Mouse (Mus musculus) v-Abl transformed pro-B cells (cell line): ENCODE measurements around the gene Il31.
"Not testable (repeated sequence)": the region's sequence is repeated elsewhere in the genome, so short reads cannot be mapped to it uniquely, and the experiment has no call there.

Source experiments
- in situ Hi-C, 2 experiments: fragments of 400-800 bp; cut with MboI; formaldehyde crosslinking; loops; one replicate each; pipeline ENCODE4 v1.15.1; 2025; ENCODE audit not compliant: unreplicated experiment in 2 of 2

Il31 gene

DNA sequence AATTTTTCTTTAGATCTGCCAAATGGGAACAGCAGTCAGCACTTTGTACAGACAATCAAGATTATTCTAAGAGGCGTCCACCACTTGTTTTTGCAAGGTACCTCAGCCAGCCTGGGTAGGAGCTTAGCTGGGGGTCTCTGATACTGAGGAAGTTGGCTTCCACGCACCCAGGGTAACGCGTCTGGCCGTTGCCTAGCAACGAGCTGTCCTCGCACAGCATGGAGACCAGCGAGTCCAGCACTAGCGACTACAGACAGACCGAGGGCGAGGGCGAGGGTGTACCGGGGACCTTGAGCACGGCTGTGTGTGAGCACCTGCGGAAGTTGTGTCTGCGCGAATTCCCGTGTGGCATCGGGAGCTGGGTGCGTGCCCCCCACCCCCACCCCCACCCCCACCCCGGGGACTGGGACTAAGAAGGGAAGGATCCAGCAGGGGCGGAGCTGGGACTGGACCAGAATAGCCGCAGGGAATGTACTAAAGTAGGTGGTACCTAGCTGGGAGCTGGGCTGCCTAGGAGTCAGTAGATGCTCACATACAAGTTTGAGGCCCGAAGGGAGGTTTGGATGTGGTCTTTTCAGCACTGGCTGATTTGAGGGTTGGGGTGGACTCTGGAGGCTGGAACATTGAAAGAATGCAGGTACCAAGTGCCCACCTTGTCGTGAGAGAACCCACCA, at the start of gene Il31, which contains the start of gene Lrrc43:
TSS of gene Il31 (minus strand) at position 378 of the 674 bp plus-strand sequence.
TSS of gene Lrrc43 (plus strand) at position 194 of the 674 bp plus-strand sequence.
- in situ Hi-C loops: no loop called here

DNA sequence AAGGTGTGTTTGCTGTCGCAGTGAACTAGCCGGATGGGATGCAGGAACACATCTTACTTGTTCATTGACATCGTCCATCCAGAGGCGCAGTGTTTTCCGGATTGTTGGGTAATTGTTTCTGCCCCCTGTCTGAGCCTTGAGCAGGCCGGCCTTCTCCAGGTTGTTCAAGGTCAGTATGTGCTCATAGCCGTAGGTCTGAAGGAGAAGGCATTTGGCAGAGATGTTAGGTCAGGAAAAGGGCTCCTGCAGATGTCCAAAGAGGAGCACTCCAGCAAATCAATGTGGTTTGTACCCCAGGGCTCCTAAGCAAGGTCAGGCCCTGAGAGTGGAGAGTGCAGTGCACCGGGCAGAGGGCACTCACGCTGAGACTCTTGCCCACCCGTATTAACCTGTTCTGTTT, 44.5 kb upstream of the Il31 start:
- in situ Hi-C loops: no loop called here

DNA sequence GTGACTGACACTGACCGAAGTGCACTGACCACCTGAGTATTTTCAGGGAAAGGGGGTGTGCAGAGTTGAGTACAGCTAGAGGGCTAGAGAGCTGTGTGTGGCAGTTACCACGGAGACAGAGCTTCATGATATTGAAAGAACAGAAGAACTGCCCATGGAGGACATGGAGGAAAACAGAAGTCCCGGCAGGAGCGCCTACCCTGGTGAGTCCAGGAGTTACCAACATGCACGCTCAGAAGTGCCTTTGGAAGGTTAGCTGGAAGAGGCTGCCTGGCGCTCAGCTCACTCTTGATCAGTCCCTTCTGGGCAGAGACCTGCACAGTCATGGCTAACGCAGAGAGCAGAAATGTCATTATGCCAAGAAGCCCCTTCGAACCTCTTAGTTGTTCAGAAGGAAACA, 40.8 kb upstream of the Il31 start:
- in situ Hi-C loops: no loop called here

DNA sequence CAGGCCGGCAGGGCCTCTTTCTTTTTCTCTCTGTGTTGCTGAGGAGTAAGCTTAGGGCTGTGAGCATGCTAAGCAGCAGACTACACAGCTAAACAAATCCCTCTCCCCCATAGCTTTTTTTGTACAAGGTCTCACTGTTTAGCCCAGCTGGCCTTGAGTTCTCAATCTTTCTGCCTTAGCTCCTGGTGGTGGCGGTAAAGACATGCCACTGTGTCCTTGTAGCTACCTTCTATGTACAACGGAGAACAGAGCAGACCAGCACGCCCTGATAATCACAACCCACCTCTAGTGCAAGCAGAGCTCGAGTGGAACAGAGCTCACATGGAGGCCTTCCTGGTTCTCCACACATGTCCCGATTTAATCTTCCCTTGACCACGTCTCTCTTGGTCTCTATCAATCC, 39.4 kb upstream of the Il31 start:
- in situ Hi-C loops: no loop called here

DNA sequence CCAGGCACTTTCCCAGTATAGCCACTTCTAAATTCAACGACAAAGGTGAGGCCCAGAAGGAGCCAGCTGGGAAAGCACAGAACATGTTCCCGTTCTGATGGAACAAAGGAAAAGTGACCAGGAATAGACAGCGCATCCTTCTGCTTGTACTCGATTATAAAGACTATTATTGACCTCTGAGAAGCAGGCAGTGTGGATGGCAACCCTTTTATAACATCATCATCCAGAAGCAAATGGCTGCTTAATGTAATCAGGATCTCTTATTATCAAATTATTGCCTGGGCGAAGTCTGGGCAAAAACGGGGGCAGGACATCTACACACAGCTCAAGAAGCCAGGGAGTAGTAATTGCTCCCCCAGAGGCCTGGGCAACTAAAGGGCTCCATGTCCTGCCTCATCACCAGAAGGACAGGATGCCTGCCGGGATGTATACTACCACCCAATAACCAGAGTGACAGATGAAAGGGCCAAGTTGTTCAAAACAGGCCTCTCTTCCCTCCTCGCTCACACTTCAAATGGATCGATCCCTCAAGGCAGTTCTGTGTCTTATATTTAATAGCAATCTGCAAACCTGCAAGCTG, 36.7 kb upstream of the Il31 start:
- in situ Hi-C loops: no loop called here

DNA sequence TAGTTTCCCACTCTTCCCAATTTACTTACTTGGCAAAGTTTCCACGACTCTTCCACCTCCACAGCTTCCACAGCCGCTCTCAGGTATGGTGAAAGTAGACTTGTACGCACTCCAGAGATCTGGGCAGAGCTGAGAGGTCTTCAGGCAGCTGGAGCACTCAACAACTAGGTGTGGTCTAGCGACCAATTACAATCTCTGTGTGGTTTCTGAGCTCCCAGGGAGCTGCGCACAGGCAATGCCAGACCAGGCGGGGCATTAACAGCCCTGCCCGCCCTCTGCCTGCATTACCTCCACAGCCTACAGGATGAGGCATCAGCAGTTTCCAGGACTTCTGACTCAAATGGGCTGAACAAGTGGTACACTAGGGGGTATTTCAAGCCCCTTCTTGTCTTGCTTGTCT, 36.0 kb upstream of the Il31 start, which contains the start of gene Gm49027:
TSS of gene Gm49027 (minus strand) at position 208 of the 400 bp plus-strand sequence.
- in situ Hi-C loops: no loop called here

DNA sequence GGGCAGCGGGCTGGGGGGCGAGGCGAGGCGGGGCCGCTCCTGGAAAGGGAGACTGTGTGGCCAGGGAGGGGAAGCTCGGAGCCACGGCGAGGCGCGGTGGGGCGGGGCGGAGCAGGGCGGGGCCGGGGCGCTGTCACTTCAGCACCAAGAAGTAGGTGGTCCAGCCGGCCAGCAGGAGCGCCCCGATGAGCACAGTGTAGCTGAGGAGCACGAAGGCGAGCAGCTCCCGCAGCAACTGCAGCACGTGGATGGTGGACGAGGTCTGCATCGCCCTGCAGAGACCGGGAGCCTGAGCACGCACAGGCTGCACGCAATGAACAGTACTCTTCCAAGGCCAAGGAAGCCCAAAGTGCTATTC, 35.1 kb upstream of the Il31 start:
- in situ Hi-C loops: no loop called here

DNA sequence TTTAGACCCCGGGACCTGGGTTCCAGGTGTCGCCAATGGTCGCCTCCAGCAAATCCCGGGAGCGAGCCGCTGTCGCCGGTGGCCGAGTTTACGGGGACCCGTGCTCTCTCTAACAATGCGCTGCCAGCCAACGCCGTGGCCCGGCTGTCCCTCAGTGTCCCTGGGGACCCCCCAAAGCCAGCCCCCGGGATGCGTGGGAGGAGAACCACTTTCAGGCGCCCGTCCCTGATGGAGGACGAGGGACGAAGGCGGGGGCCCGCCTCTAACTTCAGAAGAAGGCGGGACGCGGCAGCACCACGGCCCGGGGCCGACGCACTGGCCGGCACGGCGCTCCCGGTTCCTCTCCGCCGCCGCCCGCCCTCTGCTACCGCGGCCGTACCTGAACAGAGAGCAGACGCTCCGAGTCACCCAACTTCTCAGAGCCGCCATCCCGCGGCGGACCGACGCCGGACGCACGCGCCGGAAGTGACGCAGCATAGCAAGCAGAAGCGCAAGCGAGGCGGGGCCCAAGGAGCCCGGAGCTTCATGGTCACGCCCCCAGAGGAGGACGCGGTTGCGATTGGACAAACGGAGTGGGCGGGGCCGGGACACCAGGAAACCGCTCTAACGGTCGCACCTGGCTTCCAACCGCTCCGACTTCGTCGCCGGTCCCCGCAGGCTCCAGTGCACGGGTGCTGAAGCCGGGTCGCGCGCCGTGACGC, 34.6 kb upstream of the Il31 start, which contains the start of gene Diablo:
TSS of gene Diablo (minus strand) at position 485 of the 701 bp plus-strand sequence.
- in situ Hi-C loops: no loop called here

DNA sequence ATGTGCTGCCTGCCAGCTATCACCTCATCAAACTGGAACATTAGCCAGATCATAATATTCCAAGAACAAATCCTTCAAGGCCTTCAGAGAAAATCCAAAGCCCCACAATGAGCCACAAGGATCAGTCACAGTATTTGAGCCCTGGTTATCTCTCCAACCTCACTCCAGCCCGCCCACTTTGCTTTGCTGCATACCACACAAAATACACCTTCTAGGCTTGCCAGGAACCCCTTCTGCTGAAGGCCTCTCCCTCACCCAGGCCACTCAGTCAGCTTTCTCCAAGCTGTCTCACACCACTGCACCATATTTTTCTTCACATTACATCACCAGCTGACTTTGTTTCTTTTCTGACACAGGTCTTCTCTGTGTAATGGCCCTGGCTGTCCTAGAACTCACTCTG, 32.9 kb upstream of the Il31 start:
- in situ Hi-C loops: no loop called here

DNA sequence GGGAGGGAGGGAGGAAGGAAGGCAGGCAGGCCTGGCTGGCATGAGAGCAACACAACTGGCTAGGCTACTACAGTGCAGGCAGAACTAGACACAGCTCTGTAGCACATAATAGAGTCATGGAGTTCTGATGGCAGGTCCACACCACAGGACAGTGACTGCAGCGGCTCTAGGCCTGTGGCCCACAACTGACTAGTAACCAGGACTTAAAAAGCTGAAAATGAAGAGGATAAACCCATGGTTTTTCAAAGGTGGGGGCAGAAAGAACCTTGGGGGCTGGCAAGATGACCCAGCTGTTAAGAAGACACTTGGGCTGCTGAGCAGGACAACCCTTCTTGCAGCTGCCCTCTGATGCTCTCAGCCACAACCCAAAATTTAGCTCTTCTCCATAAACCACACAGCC, 32.3 kb upstream of the Il31 start:
- in situ Hi-C loops: no loop called here

DNA sequence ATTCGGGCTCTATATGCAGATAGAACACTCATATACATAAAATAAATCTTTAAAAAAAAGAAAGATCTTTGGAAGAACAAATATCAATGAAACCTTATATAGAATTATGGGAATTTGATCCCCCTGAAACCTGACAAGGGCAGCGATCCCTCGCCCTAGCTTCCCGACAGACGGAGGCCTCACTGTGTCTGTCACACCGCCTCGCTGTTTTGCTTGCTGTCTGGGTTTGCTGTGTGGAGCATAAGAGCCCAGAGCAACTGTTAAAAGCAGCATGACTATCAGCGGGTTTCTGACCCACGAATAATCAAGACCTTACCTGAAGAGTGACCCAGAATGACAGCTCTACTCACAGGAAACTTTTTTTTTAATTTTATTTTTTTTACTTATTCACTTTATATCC, 31.4 kb upstream of the Il31 start:
- in situ Hi-C loops: no loop called here

DNA sequence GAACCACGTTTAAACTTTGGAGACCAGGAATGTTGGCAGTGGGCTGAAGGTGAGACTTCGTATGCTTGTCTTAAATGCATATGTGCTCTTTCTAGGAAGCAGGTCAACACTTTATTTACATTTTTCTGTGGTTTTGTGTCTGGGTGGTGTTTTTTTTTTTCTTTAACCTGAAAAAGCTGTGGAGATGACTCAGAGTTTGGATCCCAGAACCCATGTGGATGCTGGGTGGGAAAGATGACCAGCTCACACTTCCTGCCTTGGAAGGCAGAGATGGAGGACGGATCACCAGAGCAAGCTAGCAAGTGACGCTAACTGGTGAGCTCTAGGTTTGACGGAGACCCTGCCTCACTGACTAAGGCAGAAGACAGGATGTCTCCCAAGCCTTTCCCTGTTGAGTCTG, 25.6 kb upstream of the Il31 start:
- in situ Hi-C loops: no loop called here

DNA sequence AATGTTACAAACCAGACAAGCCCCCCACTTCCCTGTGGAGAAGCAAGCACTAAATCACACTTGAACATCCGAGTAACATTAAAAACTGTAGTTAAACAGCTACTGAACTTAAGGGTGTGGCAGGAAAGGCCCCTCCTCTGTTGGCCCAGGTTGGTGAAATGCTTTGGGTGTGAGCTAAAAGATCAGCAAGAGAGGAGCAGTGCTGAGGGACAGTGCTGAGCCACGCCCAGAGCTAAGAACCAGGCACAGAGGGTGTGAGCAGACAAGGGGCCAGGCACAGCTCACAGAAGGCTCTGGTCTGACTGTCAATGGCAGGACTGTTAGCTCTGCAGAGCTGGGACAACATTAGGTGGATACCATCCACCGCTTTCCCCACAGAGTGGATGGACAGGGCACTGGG, 22.8 kb upstream of the Il31 start:
- in situ Hi-C loops: no loop called here

DNA sequence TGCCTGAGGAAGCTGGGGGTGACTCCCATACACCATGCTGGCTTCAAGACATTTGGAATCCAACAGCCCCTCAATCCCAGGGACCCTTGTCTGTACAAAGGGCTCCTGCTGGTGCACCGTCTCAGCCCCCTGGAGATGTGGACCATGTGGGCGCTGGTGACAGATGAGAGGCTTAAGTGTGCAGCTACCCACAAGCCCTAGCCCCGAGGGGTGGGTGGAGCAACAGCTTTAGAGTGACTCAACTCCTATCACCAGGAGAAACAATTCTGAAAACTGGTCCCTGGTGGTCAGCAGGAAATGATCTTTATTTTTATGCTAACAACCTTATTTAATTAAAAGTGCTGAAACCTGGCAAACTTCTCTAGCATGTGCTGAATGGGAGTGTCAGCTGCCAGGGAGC, 22.1 kb upstream of the Il31 start:
- in situ Hi-C loops: not testable (repeated sequence)

DNA sequence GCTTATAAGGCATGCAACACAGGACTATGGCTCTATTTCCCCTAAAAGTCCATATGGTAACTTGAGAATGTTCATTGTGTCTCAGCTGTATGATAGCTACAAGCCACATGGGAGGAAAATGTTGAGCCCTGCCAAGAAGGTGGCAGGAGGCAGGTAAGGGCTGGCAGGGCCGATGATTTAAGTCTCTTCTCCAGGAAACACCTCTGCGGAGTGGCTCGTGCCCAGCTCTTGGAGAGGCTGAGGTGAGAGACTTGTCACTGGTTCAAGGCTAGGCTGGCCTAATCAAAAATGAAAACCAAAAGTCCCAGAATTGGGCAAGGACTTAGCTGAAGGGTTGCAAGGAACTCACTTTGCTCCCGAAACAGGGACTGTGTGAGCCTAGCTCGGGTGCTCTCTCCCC, 20.9 kb upstream of the Il31 start, which contains the start of gene B3gnt4:
TSS of gene B3gnt4 (plus strand) at position 301 of the 400 bp plus-strand sequence.
- in situ Hi-C loops: no loop called here

DNA sequence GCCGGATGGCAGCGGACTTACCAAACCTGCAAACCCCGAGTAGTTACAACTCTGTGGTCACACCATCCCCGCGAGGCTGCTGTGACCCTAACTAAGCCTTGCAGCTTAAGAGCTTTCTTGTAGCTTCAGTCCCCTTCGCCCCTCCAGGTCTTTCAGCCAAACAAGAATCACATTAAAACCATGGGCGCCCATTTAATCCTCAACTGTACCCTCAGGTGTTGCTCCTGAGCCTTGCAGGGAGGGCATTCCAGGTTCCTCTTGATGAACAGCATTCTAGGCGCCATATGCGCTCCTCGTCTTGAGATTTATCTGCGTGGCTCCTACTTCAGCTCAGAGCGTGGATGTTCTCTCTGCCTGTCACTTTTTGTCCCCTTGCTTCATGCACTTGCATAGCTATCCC, 19.6 kb upstream of the Il31 start:
- in situ Hi-C loops: no loop called here

DNA sequence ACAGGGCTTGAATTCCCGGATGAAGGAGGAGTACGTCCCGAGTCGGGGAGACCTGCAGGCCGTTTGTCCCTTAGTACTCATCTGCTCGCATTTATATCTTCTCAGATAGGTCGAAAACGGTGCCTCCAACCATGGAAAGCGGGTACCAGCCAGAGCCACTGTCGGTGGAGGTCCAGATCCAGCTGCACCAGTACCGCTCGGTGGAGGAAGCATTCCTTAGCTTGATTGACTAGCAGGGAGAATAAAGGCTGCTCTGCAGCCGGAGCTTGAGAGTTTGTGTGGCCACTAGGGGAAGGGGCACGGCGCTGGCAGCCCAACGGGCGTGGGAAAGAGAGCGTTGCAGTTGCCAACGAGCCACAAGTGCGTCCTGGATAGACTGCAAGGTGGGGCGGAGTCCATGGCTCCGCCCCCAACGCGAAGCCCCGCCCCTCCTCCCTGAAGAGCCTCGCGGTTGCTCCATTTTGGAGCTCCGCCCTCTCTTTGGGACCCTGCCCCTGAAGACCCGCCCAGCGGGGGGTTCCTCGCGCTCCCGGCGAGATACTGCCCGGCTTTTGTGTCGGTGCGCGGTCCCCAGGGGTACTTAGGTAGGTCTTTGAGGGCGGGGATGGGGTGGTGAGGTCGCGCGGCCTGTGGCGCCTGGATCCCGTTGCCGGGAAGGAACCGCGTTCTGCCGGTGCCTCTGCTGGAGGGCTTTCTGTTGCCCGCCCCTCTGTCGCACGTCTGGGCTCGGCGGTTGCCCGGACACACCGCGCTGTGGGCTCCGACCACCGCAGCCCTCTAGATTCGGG, 18.8 kb upstream of the Il31 start:
- in situ Hi-C loops: no loop called here

DNA sequence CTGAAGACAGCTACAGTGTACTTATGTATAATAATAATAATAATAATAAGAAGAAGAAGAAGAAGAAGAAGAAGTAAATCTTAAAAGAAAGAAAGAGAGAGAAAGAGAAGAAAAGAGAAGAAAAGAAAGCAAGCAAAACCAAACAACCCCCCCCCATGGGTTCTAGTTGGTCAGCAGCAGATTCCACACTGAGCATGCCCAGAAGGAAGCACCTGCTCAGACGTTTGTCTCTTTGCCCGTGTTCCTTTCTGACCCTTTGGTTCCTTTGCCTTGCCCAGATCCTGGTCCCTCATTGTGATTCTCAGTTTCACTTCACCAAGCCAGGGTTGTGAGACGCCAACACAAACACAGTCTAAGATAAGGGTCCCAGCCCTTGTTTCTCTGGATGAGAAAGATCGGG, 12.7 kb upstream of the Il31 start:
- in situ Hi-C loops: no loop called here

DNA sequence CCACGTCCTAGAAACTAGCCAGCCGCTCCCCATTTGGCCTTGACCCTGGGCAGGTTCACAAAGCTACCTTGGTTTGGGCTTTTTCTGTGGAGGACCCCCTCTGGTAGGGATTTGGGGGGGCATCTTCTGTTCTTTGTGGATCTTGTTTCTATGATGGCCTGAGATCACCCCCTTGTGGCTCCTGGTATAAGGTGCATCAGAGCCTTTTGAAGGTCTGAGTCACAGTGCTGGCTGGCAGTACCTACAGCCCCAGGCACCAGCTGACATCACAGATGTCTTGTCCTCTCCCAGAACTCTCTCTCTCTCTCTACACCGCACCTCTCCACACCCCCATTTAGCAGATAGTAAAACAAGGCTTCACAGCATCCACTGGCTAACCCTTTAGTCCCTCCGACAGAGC, 10.4 kb upstream of the Il31 start:
- in situ Hi-C loops: loop anchor here (5.0 kb wide), 1 partner anchor 57 kb away; no protein-coding TSS in a partner anchor

DNA sequence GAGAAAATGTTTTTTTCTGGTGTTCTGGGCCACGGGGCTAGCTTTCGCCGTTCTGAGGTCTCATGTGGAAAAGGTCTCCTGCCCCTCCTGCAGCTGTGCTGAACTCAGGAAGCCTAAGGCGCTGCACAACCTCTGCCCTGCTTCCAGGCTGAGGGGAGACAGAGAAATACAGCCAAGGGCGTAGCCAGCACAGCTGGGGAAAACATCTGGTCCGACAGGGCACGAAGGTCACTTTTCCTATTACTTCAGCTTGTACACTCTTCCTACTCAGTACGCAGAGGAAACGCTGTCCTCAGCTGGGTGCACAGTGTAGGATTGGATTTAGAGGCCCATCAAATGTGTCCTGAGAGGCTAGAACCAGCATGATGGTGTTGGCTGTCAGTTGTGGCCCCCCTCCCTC, 646 bp upstream of the Il31 start:
- in situ Hi-C loops: no loop called here
